Mouse (Mus musculus) stomach, postnatal 0 days (tissue): ENCODE data around the gene Trp53i11.

Source experiments
- CTCF ChIP-seq: IDR thresholded peaks from 2 replicates; pipeline ENCODE4 v1.5.1; 2016; ENCODE audit warnings: antibody characterized with exemption, low read depth, mild to moderate bottlenecking, moderate library complexity
- EP300 ChIP-seq: optimal IDR thresholded peaks from 2 replicates; pipeline ENCODE3; 2016; ENCODE audit warnings: antibody characterized with exemption

- no peak for TF ChIP-seq EP300
- TF ChIP-seq CTCF, result peak; percentile 43; the same call in 1 of the 2 replicates
Measured at GRCm38 (mm10) chr2:93154486-93155032, 32.8 kb upstream of the Trp53i11 start.
